Mouse (Mus musculus): Measurements from ENCODE around the gene Fmnl2.

GRCm38 (mm10) chr2:52993241-52993640 lies 135.6 kb downstream of the Fmnl2 start:
- TF ChIP-seq CTCF (IDR thresholded peaks at IDR 0.05; ENCODE audit: low read depth, low read length), result no peak
- no peak for TF ChIP-seq POLR2A (IDR thresholded peaks at IDR 0.05; ENCODE audit: borderline replicate concordance, low read depth, low read length)

Measured in bone marrow macrophage, adult 2 months (primary cell).